Mouse (Mus musculus): ENCODE data around the gene Nes.

The Nes gene

GRCm38 (mm10) chr3:87970939-87971488 lies at the start of gene Nes:
Nes (plus strand) TSS chr3:87971078.
- no peak for DNase-seq (ENCODE audit: low read depth, low spot score)

GRCm38 (mm10) chr3:87924996-87925395 lies 45.9 kb upstream of the Nes start:
- no peak for DNase-seq (ENCODE audit: low read depth, low spot score)

- DNase-seq (ENCODE audit: low read depth, low spot score), result no peak
These were observed 43.4 kb upstream of the Nes start for GRCm38 (mm10) chr3:87927452-87927851.

- no peak for DNase-seq (ENCODE audit: low read depth, low spot score)
These were observed 41.4 kb upstream of the Nes start for GRCm38 (mm10) chr3:87929341-87930077.

DNA sequence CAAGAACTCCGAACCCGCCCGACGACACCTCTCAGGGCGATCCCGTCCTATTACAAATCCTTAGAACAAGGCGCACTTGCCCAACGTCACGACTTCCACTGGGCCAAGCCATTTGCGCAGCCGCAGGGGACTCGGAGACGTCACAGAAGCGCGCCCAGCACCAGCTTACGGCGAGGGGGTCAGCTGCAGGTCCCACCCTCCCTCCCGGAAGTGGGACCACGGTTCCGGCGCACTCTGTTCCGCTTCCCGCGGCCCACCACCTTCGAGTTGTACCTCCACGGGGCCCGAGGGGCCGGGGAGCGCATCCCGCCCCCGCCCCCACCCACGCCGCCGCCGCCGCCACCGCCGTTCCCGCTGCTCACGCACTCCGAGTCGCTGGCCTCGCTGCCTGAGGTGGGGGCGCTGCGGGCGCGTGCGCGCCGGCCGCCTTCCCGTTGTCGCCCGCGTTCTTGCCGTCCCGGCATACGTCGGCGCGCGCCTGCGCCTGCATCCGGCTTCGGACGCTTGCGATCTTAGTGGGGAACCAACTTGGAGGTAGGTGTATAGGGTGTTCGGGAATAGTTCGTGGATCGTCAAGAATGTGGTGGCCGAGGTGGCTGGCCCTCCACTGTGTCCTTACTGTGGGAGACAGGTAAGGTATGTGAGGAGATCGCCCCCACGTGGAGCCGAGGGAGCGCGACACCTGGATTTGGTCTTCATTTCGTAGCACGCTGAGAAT lies 40.6 kb upstream of the Nes start, which contains the start of the genes Isg20l2 and Rrnad1:
Isg20l2 (plus strand) TSS at position 237 of the 718 bp plus-strand sequence.
Rrnad1 (minus strand) TSS at position 640 of the 718 bp plus-strand sequence.
- peak; percentile 98 for DNase-seq (ENCODE audit: low read depth, low spot score)

DNA sequence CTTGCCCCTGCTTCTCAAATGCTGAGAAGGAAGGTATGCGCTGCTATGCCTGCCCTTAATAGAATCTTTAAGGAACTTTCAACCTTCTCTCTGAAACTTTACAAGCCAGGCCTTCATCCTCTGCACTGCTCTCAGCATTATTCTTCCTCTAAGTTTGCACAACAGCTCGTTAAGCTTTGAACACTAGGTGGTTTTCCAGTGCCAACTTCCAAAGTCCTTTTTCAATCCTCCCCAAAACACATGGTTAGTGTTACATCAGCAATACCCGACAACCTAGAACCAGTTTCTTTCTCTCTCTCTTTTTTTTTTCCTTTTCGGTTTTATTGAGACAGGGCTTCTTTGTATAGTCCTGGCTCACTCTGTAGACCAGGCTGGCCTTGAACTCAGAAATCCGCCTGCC lies 36.9 kb upstream of the Nes start:
- DNase-seq (ENCODE audit: low read depth, low spot score), result no peak

DNA sequence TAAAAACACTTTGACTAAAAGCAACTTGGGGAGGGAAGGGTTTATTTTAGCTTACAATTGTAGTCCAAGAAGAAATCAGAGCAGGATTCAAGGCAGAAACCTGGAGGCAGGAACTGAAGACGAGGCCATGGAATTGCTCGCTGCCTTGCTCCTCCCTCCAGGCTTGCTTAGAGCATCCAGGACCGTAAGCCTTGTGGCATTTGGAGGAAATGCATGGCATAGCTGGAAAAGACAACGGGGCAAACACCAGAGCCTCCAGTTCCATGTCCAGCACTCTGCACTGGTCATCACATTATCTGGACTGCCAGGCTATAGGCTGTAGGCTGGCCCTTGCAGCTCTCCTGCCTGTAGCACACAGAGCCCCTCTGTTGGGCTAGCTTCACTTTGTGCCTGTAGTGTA lies 36.4 kb upstream of the Nes start:
- no peak for DNase-seq (ENCODE audit: low read depth, low spot score)

DNA sequence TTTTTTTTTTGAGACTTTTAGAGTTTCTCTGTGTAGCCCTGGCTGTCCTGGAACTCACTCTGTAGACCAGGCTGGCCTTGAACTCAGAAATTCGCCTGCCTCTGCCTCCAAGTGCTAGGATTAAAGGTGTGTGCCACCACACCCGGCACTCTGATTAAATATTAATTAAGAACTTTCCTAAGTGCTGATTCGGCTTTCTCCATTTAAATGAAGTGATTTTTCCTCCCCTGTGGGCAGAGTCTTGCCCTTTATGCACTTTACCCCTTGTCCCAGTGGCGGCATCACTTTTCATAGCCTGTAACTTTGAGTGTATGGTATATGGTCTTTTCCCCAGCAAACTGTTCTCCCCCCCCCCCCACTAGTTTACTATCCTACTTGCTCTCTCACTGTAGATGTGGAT lies 35.7 kb upstream of the Nes start:
- no peak for DNase-seq (ENCODE audit: low read depth, low spot score)

DNA sequence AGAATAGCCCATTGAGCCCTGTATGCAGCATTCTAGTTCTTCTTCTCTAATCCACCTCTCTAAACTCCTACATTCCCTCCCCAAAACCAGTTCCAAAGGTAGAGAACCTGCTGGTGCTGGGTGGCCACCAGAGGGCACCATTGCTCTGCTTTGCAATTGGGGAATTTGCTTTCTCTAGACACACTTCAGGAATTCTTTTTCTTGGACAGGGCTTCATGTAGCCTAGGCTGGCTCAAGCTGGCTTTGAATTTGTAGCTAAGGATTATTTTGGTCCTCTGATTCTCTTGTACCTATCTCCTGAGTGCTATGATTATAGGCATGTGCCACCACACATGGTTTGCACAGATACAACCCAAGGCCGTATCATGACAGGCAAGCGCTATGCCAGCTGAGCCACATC lies 35.1 kb upstream of the Nes start:
- peak; percentile 52 for DNase-seq (ENCODE audit: low read depth, low spot score)

- no peak for DNase-seq (ENCODE audit: low read depth, low spot score)
These were observed 30.3 kb upstream of the Nes start for GRCm38 (mm10) chr3:87940611-87941010.

GRCm38 (mm10) chr3:87942471-87942870 lies 28.4 kb upstream of the Nes start:
- DNase-seq (ENCODE audit: low read depth, low spot score), result no peak

DNA sequence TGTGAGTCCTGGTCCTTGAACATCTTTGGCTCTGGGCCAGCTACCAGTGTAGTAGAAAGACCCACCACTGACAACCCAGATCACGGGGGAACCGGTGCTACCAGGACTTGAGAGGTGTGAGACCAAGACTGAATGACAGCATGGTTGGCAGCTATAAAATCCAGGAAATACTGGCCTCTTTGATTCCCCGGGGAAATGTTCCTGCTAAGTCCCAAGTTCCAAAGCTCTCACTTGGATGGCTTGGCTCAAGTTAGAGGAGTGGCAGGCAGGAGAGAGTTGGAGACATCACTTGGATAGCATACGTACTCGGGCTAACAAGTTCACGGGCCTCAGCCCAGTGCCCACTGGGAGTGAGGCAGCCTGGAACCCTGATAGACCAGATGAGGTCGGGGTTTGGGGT lies 27.3 kb upstream of the Nes start:
- DNase-seq (ENCODE audit: low read depth, low spot score), result no peak

- no peak for DNase-seq (ENCODE audit: low read depth, low spot score)
These were observed 25.9 kb upstream of the Nes start for GRCm38 (mm10) chr3:87944838-87945600.

DNA sequence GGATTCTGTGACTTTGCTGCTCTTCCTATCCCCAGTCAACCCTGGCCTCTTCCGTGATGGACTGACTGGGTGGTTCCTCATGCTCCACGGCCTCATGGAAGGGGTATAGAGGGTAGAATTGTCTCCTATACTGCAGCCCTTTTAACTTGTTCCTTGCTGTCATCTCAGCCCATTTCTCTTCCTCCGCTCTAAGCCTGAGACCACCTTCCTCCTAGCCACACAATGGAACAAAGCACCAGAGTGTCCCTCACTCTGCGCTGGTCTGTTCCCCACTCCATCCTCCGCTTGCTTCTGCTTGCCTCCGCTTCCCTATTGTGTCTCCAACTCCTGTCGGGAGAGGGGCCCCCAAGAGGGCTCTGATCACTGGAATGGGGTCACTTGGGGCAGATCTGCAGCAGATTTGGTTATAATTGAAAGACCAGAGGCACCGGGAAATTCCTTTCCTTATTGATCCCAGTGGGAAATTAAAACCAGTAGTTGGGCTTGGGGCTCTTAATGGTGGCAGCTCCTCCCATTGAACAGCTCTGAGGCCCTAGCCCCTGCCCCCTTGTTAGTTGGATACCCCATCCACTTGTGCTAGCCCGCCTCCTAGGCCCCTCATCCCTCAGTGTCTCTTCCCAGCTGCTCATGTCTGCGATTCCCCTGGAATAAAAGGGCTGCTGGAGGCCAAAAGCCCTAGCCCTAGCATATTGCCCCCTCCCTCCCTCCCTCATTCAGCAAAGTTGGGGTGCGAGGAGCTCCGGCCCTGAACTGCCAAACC lies 24.9 kb upstream of the Nes start:
- no peak for DNase-seq (ENCODE audit: low read depth, low spot score)

DNA sequence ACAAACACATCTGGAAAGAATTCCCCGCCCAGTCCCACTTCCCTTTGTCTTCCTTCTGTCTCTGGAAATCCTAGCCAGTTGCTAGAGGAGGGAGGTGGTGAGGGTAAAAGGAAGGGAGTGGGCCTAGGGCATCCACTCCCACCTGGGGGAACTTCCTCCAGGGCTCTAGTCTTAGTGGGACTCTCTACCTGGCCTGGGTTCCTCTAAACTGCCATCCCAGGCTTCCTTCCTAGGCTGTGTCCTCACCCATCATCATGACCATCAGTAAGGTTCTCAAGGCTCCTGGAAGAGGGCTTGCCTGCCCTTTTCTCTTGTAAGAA lies 24.4 kb upstream of the Nes start:
- no peak for DNase-seq (ENCODE audit: low read depth, low spot score)

DNA sequence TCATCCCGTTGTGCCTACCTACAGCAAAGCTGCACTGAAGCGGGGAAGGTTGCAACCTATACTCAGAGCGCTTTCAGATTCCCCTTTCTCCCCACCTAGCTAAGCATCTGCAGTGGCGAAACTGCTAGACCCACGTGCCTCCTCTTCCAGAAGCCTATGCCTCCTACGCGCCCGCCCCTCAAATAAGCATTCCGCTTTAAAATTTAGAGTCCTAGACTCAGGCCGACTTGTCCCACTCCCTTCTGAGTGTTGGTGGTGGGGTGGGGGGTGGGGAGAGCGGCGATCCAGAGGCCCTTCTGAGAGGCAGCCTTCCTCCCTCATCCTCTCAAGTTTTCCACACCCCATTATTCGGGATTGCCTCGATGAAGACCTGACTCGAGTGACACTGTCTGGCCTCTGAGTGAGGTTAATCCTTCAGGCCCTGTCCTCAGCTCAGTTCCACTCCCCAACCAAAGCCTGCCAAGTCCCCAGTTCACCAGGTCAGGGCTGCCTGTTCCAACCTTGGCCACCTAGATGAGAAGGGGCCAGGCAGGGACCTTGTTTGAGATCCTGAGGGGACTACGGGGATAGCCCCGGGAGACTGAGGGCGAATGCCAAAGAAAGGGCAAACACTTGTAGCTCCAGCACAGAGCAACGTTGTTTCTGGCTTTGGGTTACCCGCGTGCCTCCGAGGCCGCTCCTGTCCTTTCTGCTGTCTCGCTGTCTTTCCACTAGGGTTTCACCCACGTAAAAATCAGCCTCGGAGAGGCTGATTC lies 23.6 kb upstream of the Nes start:
- no peak for DNase-seq (ENCODE audit: low read depth, low spot score)

DNA sequence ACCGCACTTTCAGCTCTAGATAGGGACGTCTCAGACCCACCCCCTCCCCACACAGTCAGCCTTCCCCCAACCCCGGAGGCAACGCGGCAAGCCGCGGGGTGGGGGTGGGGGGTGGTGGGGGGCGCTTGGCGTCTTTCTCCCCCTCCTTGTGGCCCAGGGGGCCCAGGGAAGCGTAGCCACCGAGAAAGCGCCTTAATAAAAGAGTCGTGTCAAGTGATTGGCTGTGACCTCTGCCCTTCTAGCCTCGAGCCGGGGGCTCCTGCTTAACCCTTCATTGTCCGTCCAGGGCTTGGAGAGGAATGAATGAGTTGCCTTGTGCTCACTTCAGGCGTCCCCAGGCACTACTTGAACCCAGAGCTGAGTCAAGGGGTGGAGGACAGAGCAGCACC lies 23.1 kb upstream of the Nes start:
- DNase-seq (ENCODE audit: low read depth, low spot score), result no peak

DNA sequence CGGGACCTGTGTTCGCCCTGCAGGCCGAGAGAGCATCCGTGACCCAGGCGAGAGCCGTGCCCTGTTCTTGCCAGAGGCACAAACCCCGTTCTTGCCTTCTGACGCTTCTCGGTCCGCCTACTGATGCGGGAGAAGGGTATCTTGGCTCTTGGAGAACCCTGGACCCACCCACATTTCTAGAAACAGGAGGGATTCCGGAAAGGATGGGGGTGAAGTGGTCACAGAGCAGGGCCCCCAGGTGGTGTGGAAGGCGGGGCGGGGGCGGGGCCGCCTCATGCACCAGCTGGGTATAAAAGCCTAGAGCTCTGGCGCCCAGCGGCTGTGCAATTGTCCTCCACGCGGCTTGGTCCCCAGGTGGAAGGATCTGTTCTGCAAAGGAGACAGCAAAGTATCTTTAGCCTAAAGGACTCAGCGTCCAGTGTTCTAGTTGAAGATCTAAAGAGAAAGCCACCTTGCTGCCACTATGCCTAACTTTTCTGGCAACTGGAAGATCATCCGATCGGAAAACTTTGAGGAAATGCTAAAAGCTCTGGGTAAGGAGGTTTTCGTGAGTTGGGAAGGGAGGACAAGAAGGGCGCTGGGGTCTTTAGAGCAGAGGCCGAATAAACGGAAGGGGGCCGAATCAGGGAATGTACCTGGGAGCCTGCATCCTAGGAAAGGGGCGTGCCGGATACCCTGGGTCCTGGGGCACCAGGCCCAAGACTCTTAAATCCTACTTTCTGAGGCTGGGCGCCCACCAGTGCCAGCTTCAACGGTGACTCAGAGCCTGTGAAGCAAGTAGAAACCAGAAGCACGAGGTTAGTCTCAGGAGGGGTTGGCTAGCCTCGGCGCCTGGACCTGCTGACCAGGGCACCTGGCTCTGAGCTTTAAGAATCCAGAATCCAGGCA lies 22.3 kb upstream of the Nes start, which contains the start of gene Crabp2:
Crabp2 (plus strand) TSS at position 289 of the 888 bp plus-strand sequence.
- DNase-seq (ENCODE audit: low read depth, low spot score), result no peak

- DNase-seq (ENCODE audit: low read depth, low spot score), result no peak
These were observed 21.5 kb upstream of the Nes start for GRCm38 (mm10) chr3:87949266-87949954.
